Mouse (Mus musculus) midbrain, embryonic 12.5 days (tissue): Measurements from ENCODE around the gene Olfr1090. TPM values are rescaled to one million over a fixed set of nuclear protein-coding genes. Genes with fewer than 3 reads are reported as not detected.

Experiments
- ATAC-seq: fragments of 200-750 bp; cut with Nextera tagmentation; 2 replicates; pipeline ENCODE4 v1.8.0; 2017; ENCODE audit warnings: low read depth, moderate TSS enrichment, moderate library complexity; ENCODE audit not compliant: low FRiP score
- H3K27ac ChIP-seq: fragments of 300-500 bp; sonication (generic); replicated peaks from 2 replicates; pipeline ENCODE4 v1.5.1; 2016; ENCODE audit warnings: mild to moderate bottlenecking
- H3K27me3 ChIP-seq: fragments of 300-500 bp; sonication (generic); 2 replicates; pipeline ENCODE4 v1.6.1; 2016; ENCODE audit warnings: mild to moderate bottlenecking
- H3K36me3 ChIP-seq: fragments of 300-500 bp; sonication (generic); 2 replicates; pipeline ENCODE4 v1.6.1; 2016
- H3K4me1 ChIP-seq: fragments of 300-500 bp; sonication (generic); 2 replicates; pipeline ENCODE4 v1.6.1; 2016
- H3K4me2 ChIP-seq: fragments of 300-500 bp; sonication (generic); replicated peaks from 2 replicates; pipeline ENCODE4 v1.6.1; 2016; ENCODE audit warnings: mild to moderate bottlenecking, moderate library complexity
- H3K4me3 ChIP-seq: fragments of 300-500 bp; sonication (generic); 2 replicates; pipeline ENCODE4 v1.5.1; 2016; ENCODE audit warnings: mild to moderate bottlenecking
- H3K9ac ChIP-seq: fragments of 300-500 bp; sonication (generic); replicated peaks from 2 replicates; pipeline ENCODE4 v1.6.1; 2016; ENCODE audit warnings: mild to moderate bottlenecking, moderate library complexity
- H3K9me3 ChIP-seq: fragments of 300-500 bp; sonication (generic); 2 replicates; pipeline ENCODE4 v1.6.1; 2016; ENCODE audit warnings: mild to moderate bottlenecking
- WGBS: fragments of 180-500 bp; shearing (Covaris S2); methylation state at CpG from one replicate; pipeline ENCODE4 v1.1.7; 2016; 5-methylcytosine and 5-hydroxymethylcytosine counted together
- polyA plus RNA-seq: library from polyadenylated mRNA; unstranded; fragments of >200 nt; fragmentation: Nextera tagmentation; extraction: Ambion mirVana; gene quantifications from 2 replicates; pipeline ENCODE4 v1.2.1, GENCODE M21; 2016

Olfr1090 gene
- not detected in 2 replicates for polyA plus RNA-seq

GRCm38 (mm10) chr2:86758893-86759292 is at the start of gene Olfr1090:
Gene Olfr1090, minus strand, starts transcription at chr2:86758993.
- H3K9me3 ChIP-seq: no peaks in the 10 kb centered on the region
- no peak for ATAC-seq
- H3K4me3 ChIP-seq: no peak within 1 kb of the TSS
- no peaks in the 10 kb centered on the region for H3K36me3 ChIP-seq
- no peak within 1 kb of the TSS for H3K9ac ChIP-seq
- no peaks in the 10 kb centered on the region for H3K27me3 ChIP-seq
- no peaks in the 10 kb centered on the region for H3K4me1 ChIP-seq
- WGBS: 93% methylated on average over 1 of the region's 1 CpGs
- H3K4me2 ChIP-seq: no peak within 1 kb of the TSS
- H3K27ac ChIP-seq: no peak within 1 kb of the TSS

- ATAC-seq: no peak
- 79% methylated on average over 2 of the region's 2 CpGs for WGBS
- no peak within 1 kb of the TSS for H3K4me3 ChIP-seq
- H3K9me3 ChIP-seq: no peaks in the 10 kb centered on the region
- no peak within 1 kb of the TSS for H3K9ac ChIP-seq
- no peaks in the 10 kb centered on the region for H3K4me1 ChIP-seq
- H3K4me2 ChIP-seq: no peak within 1 kb of the TSS
- H3K36me3 ChIP-seq: no peaks in the 10 kb centered on the region
- H3K27me3 ChIP-seq: no peaks in the 10 kb centered on the region
- H3K27ac ChIP-seq: no peak within 1 kb of the TSS
Measured at GRCm38 (mm10) chr2:86782179-86782578, 23.4 kb upstream of the Olfr1090 start, which contains the start of gene Olfr1093. Gene Olfr1093, plus strand, starts transcription at chr2:86782479.

- H3K9ac ChIP-seq: no peak overlapping the region
- no peak overlapping the region for H3K4me3 ChIP-seq
- H3K27ac ChIP-seq: no peak overlapping the region
- no peaks in the 10 kb centered on the region for H3K9me3 ChIP-seq
- ATAC-seq: no peak
- WGBS: 91% methylated on average over 6 of the region's 6 CpGs
- no peaks in the 10 kb centered on the region for H3K36me3 ChIP-seq
- no peaks in the 10 kb centered on the region for H3K27me3 ChIP-seq
- H3K4me1 ChIP-seq: no peaks in the 10 kb centered on the region
- no peak overlapping the region for H3K4me2 ChIP-seq
Measured at GRCm38 (mm10) chr2:86761050-86761449, 2.3 kb upstream of the Olfr1090 start.

- ATAC-seq: no peak
- Histone ChIP-seq H3K4me1 (no peaks in the 10 kb centered on the region), H3K27ac (no peak within 1 kb of the TSS), H3K27me3 (no peaks in the 10 kb centered on the region), H3K4me3 (no peak within 1 kb of the TSS), H3K9ac (no peak within 1 kb of the TSS), H3K9me3 (no peaks in the 10 kb centered on the region), H3K4me2 (no peak within 1 kb of the TSS), H3K36me3 (no peaks in the 10 kb centered on the region)
Measured at GRCm38 (mm10) chr2:86733601-86734000, 25.2 kb downstream of the Olfr1090 start, which contains the start of gene Olfr1089. Gene Olfr1089, minus strand, starts transcription at chr2:86733701.

Other genes with a start within 250 kb of the Olfr1090 start
- gene Olfr1079, start 216.5 kb downstream of the Olfr1090 start, polyA plus RNA-seq: not detected in 2 replicates
- gene Olfr1080, start 200.8 kb downstream of the Olfr1090 start, polyA plus RNA-seq: not detected in 2 replicates
- gene Olfr1082, start 160.0 kb downstream of the Olfr1090 start, polyA plus RNA-seq: not detected in 2 replicates
- not detected in 2 replicates for gene Olfr1084, start 119.3 kb downstream of the Olfr1090 start, polyA plus RNA-seq
- not detected in 2 replicates for gene Olfr1085, start 97.0 kb downstream of the Olfr1090 start, polyA plus RNA-seq
- not detected in 2 replicates for gene Olfr1086, start 78.9 kb downstream of the Olfr1090 start, polyA plus RNA-seq
- not detected in 2 replicates for gene Olfr1087, start 60.6 kb downstream of the Olfr1090 start, polyA plus RNA-seq
- not detected in 2 replicates for gene Olfr1089, start 25.3 kb downstream of the Olfr1090 start, polyA plus RNA-seq
- not detected in 2 replicates for gene Olfr1093, start 23.5 kb upstream of the Olfr1090 start, polyA plus RNA-seq
- not detected in 2 replicates for gene Olfr141, start 51.0 kb upstream of the Olfr1090 start, polyA plus RNA-seq
- not detected in 2 replicates for gene Olfr1094, start 65.7 kb upstream of the Olfr1090 start, polyA plus RNA-seq
- gene Olfr1095, start 92.7 kb upstream of the Olfr1090 start, polyA plus RNA-seq: not detected in 2 replicates
- gene Gm13723, start 115.8 kb upstream of the Olfr1090 start, polyA plus RNA-seq: not detected in 2 replicates
- not detected in 2 replicates for gene Olfr1097, start 133.2 kb upstream of the Olfr1090 start, polyA plus RNA-seq
- not detected in 2 replicates for gene Olfr1098, start 165.6 kb upstream of the Olfr1090 start, polyA plus RNA-seq
- gene Olfr1099, start 201.7 kb upstream of the Olfr1090 start, polyA plus RNA-seq: not detected in 2 replicates
- gene Olfr1100, start 221.0 kb upstream of the Olfr1090 start, polyA plus RNA-seq: not detected in 2 replicates
- not detected in 2 replicates for gene Olfr1101, start 232.2 kb upstream of the Olfr1090 start, polyA plus RNA-seq
- gene Olfr1102, start 239.4 kb upstream of the Olfr1090 start, polyA plus RNA-seq: not detected in 2 replicates